Mouse (Mus musculus) cerebellum, adult 8-10 months (tissue): ENCODE results near the gene Cacna1s.

Experiments
- DNase-seq: peaks from one replicate; pipeline ENCODE4 v3.0.0; 2022

The Cacna1s gene

GRCm38 (mm10) chr1:136119571-136120262, 67.2 kb downstream of the Cacna1s start:
- DNase-seq: no peak

GRCm38 (mm10) chr1:136120263-136120603, 67.7 kb downstream of the Cacna1s start:
- DNase-seq: no peak

GRCm38 (mm10) chr1:136120785-136121184, 68.2 kb downstream of the Cacna1s start:
- DNase-seq: no peak

- DNase-seq: no peak
Observed at GRCm38 (mm10) chr1:136122030-136122429, 69.5 kb downstream of the Cacna1s start.

GRCm38 (mm10) chr1:136126159-136126765, 73.7 kb downstream of the Cacna1s start:
- DNase-seq: no peak

GRCm38 (mm10) chr1:136126895-136127294, 74.3 kb downstream of the Cacna1s start:
- no peak for DNase-seq

GRCm38 (mm10) chr1:136127856-136128255, 75.3 kb downstream of the Cacna1s start:
- DNase-seq: no peak

GRCm38 (mm10) chr1:136128416-136128815, 75.9 kb downstream of the Cacna1s start:
- DNase-seq: no peak

GRCm38 (mm10) chr1:136128944-136129589, 76.5 kb downstream of the Cacna1s start:
- DNase-seq: no peak

GRCm38 (mm10) chr1:136130107-136130506, 77.6 kb downstream of the Cacna1s start:
- DNase-seq: no peak

GRCm38 (mm10) chr1:136130951-136131558, 78.5 kb downstream of the Cacna1s start, which contains the start of gene Kif21b:
TSS of gene Kif21b (plus strand) at chr1:136131389.
- DNase-seq: peak; percentile 82

- no peak for DNase-seq
Observed at GRCm38 (mm10) chr1:136131603-136132291, 79.2 kb downstream of the Cacna1s start.

GRCm38 (mm10) chr1:136132386-136133201, 80.0 kb downstream of the Cacna1s start:
- no peak for DNase-seq

GRCm38 (mm10) chr1:136133570-136134240, 81.2 kb downstream of the Cacna1s start:
- DNase-seq: no peak

- DNase-seq: no peak
Observed at GRCm38 (mm10) chr1:136134547-136134946, 82.0 kb downstream of the Cacna1s start.

- no peak for DNase-seq
Observed at GRCm38 (mm10) chr1:136135046-136135445, 82.5 kb downstream of the Cacna1s start.

GRCm38 (mm10) chr1:136135777-136136444, 83.4 kb downstream of the Cacna1s start:
- no peak for DNase-seq

GRCm38 (mm10) chr1:136136547-136136946, 84.0 kb downstream of the Cacna1s start:
- no peak for DNase-seq

- DNase-seq: no peak
Observed at GRCm38 (mm10) chr1:136137071-136137531, 84.6 kb downstream of the Cacna1s start.

GRCm38 (mm10) chr1:136137575-136137974, 85.0 kb downstream of the Cacna1s start:
- DNase-seq: no peak
